ENCODE assay signal across 7 mouse cellular contexts in the genomic region with DNA sequence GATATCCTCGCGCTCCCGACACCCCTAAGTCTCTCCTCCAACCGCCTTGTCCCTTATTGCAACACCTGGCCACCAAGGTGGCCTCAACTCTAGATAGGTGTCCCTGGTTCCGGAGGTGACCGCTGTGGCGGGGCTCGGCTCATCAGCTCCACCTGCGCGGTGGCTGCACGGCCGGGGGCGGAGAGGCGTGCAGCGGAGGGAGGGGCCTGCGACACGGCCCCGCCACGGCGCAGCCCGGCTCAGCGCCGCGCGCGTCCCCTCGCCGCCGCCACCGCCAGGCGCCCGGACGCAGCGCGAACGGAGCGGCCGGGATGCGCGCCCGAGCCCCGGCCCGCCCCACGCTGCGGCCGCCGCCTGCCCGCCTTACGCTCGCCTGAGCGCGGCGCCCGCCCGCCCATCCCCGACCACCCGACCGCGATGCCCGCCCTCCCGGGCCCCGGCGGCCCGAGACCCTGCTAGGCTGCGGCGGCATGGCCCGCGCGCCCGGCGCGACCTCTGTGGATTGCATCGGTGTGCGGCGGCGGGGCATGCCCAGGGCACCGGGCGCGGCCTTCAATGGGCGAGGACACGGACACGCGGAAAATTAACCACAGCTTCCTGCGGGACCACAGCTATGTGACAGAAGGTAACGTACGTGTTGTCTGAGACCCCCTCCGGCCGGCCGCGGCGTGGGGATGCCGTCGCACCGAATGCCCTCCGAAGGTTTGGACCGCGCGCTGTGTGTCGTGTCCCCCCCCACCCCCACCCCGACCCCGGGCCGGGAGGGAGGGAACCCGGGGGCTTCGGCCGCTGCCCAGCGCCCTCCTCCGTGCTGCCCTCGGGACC. TPM values are rescaled to one million over a fixed set of nuclear protein-coding genes. Genes with fewer than 3 reads are reported as not detected.
DNase-seq lines count a peak whose midpoint lies in the region; ATAC-seq lines count a peak whose summit lies in the region.

Ppp2r2c (plus strand) TSS at position 248 of the 825 bp plus-strand sequence.

- H3K27ac ChIP-seq in lung, embryonic 16.5 days (ENCODE audit: low read length): no peak within 1 kb of the TSS
- H3K27ac ChIP-seq in embryonic facial prominence, embryonic 12.5 days: no peak within 1 kb of the TSS
- H3K27ac ChIP-seq in midbrain, embryonic 16.5 days (ENCODE audit: low read length): peak within 1 kb of the TSS; percentile 87

- H3K4me1 ChIP-seq in lung, embryonic 16.5 days (replicated peaks; ENCODE audit: control insufficient read depth, insufficient read depth, low read length): 0 out of 2 replicates have a peak, but pooled peaks cover 2% of the 10 kb centered on the region
- H3K4me1 ChIP-seq in embryonic facial prominence, embryonic 12.5 days: peaks cover 7% of the 10 kb centered on the region
- H3K4me1 ChIP-seq in midbrain, embryonic 16.5 days (ENCODE audit: control insufficient read depth, insufficient read depth, low read length): peaks cover 5% of the 10 kb centered on the region; the same call in 1 of the 2 replicates

- no peak for DNase-seq in lung, postnatal 25 days (ENCODE audit: low spot score)
- peak in 1 of 2 experiments; percentile 43 for DNase-seq in layer of hippocampus, adult 8-10 months (ENCODE audit: low spot score in 2 of 2)
- DNase-seq in embryo, embryonic 9.5 days (ENCODE audit: extremely low spot score): no peak

- peak within 1 kb of the TSS; percentile 39 for H3K4me3 ChIP-seq in lung, embryonic 16.5 days (ENCODE audit: low read length)
- peak within 1 kb of the TSS; percentile 39 for H3K4me3 ChIP-seq in embryonic facial prominence, embryonic 12.5 days
- peak within 1 kb of the TSS; percentile 78 for H3K4me3 ChIP-seq in midbrain, embryonic 16.5 days (ENCODE audit: low read depth, low read length)

- H3K4me2 ChIP-seq in lung, embryonic 16.5 days (ENCODE audit: low read depth, low read length): peak within 1 kb of the TSS; percentile 63
- H3K4me2 ChIP-seq in embryonic facial prominence, embryonic 12.5 days (replicated peaks): peak within 1 kb of the TSS; percentile 81
- peak within 1 kb of the TSS; percentile 64 for H3K4me2 ChIP-seq in midbrain, embryonic 16.5 days (ENCODE audit: low read length)

- no peaks in the 10 kb centered on the region for H3K36me3 ChIP-seq in lung, embryonic 16.5 days (ENCODE audit: control insufficient read depth, insufficient read depth, low read length)
- no peaks in the 10 kb centered on the region for H3K36me3 ChIP-seq in embryonic facial prominence, embryonic 12.5 days
- no peaks in the 10 kb centered on the region for H3K36me3 ChIP-seq in midbrain, embryonic 16.5 days (ENCODE audit: control insufficient read depth, insufficient read depth, low read length)

- under 1% methylated on average over 46 of the region's 108 CpGs for WGBS in lung, embryonic 16.5 days
- 1% methylated on average over 93 of the region's 108 CpGs for WGBS in embryonic facial prominence, embryonic 12.5 days
- 1% methylated on average over 64 of the region's 108 CpGs for WGBS in midbrain, embryonic 16.5 days

- H3K27me3 ChIP-seq in lung, embryonic 16.5 days (ENCODE audit: control insufficient read depth, insufficient read depth, low read depth, low read length): peaks cover 69% of the 10 kb centered on the region
- peaks cover 92% of the 10 kb centered on the region for H3K27me3 ChIP-seq in embryonic facial prominence, embryonic 12.5 days
- H3K27me3 ChIP-seq in midbrain, embryonic 16.5 days (ENCODE audit: control insufficient read depth, insufficient read depth, low read depth, low read length): peaks cover 47% of the 10 kb centered on the region

- no peaks in the 10 kb centered on the region for H3K9me3 ChIP-seq in lung, embryonic 16.5 days (ENCODE audit: control insufficient read depth, low read length)
- no peaks in the 10 kb centered on the region; the same call in 1 of the 2 replicates for H3K9me3 ChIP-seq in embryonic facial prominence, embryonic 12.5 days
- H3K9me3 ChIP-seq in midbrain, embryonic 16.5 days (replicated peaks; ENCODE audit: control insufficient read depth, low read length, poor library complexity, severe bottlenecking): no peaks in the 10 kb centered on the region

- H3K9ac ChIP-seq in lung, embryonic 16.5 days (ENCODE audit: low read length): no peak within 1 kb of the TSS
- peak within 1 kb of the TSS; percentile 21 for H3K9ac ChIP-seq in embryonic facial prominence, embryonic 12.5 days
- H3K9ac ChIP-seq in midbrain, embryonic 16.5 days (ENCODE audit: low read depth, low read length): peak within 1 kb of the TSS; percentile 93

- ATAC-seq in lung, embryonic 16.5 days (ENCODE audit: low read depth): no peak
- ATAC-seq in embryonic facial prominence, embryonic 12.5 days (ENCODE audit: insufficient number of reproducible peaks, insufficient read depth, low FRiP score, low TSS enrichment): no peak
- ATAC-seq in midbrain, embryonic 16.5 days: peak; percentile 69
- ATAC-seq in inflammation-experienced regulatory T-cells, adult 6 months: no peak

RNA-seq across cellular contexts. Expression of gene Ppp2r2c, which starts in this region (rescaled TPM):
- polyA plus RNA-seq in lung, embryonic 16.5 days (2015; fragmentation: Nextera tagmentation; extraction: Ambion mirVana): 0.10 and 0.36 TPM in 2 replicates
- polyA plus RNA-seq in embryonic facial prominence, embryonic 12.5 days (2016; fragmentation: Nextera tagmentation; extraction: Ambion mirVana): 1.1 and 1.8 TPM in 2 replicates
- total RNA-seq in layer of hippocampus, adult 8-10 months (2022): 100 to 1,000 TPM; 315 to 377 (median 346) TPM
- polyA plus RNA-seq in midbrain, embryonic 16.5 days (2015; fragmentation: Nextera tagmentation; extraction: Ambion mirVana): 56.8 and 61.1 TPM in 2 replicates
- polyA plus RNA-seq in inflammation-experienced regulatory T-cells, adult 6 months (2017; shearing (Covaris generic)): under 1 TPM in 1 of 3 experiments, not detected in 2; 0.40 TPM

Comparison
In these comparisons a context has a peak if more than half of its experiments do, and no peak if none do; other contexts are left out.
1. RNA of gene Ppp2r2c (polyA plus RNA-seq): 56.8 to 61.1 TPM in midbrain, embryonic 16.5 days; 1.1 to 1.8 TPM in embryonic facial prominence, embryonic 12.5 days, 0.10 to 0.36 TPM in lung, embryonic 16.5 days and 0.40 TPM in inflammation-experienced regulatory T-cells, adult 6 months; every median in the first group is over 10 times any median in the second.
2. Peak in every context shown above with its lines, with median percentiles within 50 percentile points of each other: H3K4me2 ChIP-seq and H3K4me3 ChIP-seq.